Mouse (Mus musculus): ENCODE results near the gene St6galnac5. TPM values are rescaled to one million over a fixed set of nuclear protein-coding genes. Genes with fewer than 3 reads are reported as not detected.

The St6galnac5 gene
- polyA plus RNA-seq, 1 experiment, result not detected

DNA sequence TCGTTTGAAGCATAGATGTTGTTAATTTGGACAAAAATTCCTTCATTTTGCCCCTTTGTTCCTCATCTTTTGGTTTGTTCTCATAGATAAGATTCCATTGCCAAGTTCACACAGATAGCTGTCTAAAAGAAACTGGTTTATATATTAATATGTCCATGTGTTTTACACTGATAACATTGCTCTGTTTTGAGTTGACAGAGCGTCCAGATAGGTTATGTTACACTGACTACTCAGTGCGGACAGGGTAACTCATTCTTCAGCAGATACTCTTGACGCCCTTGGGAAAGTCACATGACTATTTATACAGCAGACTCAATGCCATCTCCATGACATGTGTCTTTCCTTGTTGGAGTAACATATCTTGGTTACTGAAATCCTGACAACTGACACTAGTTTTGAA is 25.3 kb downstream of the St6galnac5 start:
- H3K4me1 ChIP-seq (ENCODE audit: control insufficient read depth, insufficient read depth, low read length), result no peaks in the 10 kb centered on the region; the same call in none of the 2 replicates
- H3K4me3 ChIP-seq (ENCODE audit: insufficient read depth, low read depth, low read length), result no peak overlapping the region
- no peak overlapping the region for H3K27ac ChIP-seq (ENCODE audit: insufficient read depth, low read depth, low read length)
- no peak for TF ChIP-seq POLR2A (IDR thresholded peaks at IDR 0.05; ENCODE audit: insufficient read depth, low read depth, low read length)
- no peak for TF ChIP-seq CTCF (IDR thresholded peaks at IDR 0.05; ENCODE audit: insufficient read depth, low read depth, low read length)
- 96% methylated on average over 4 of the region's 4 CpGs for WGBS

DNA sequence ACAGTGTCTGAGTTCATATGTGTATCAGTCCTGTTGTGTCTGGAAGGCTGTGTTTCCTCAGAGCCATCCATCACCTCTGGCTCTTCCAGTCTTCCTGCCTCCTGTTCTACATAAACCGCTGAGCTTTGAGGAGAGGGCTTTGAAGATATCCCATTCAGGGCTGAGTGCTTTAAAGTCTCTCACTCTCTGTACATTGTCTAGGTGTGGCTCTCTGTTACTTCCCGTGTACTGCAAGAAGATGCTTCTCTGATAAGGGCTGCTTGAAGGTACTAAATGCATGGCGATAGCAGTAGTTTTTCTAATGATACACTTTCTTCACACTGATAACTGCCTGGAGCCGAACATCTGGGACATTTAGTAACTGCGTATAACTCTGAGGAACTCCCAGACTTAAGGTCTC is 26.0 kb downstream of the St6galnac5 start:
- WGBS, result 85% methylated on average over 5 of the region's 5 CpGs
- no peak overlapping the region for H3K27ac ChIP-seq (ENCODE audit: insufficient read depth, low read depth, low read length)
- no peak overlapping the region for H3K4me3 ChIP-seq (ENCODE audit: insufficient read depth, low read depth, low read length)
- no peak for TF ChIP-seq POLR2A (IDR thresholded peaks at IDR 0.05; ENCODE audit: insufficient read depth, low read depth, low read length)
- no peak for TF ChIP-seq CTCF (IDR thresholded peaks at IDR 0.05; ENCODE audit: insufficient read depth, low read depth, low read length)
- no peaks in the 10 kb centered on the region; the same call in none of the 2 replicates for H3K4me1 ChIP-seq (ENCODE audit: control insufficient read depth, insufficient read depth, low read length)

DNA sequence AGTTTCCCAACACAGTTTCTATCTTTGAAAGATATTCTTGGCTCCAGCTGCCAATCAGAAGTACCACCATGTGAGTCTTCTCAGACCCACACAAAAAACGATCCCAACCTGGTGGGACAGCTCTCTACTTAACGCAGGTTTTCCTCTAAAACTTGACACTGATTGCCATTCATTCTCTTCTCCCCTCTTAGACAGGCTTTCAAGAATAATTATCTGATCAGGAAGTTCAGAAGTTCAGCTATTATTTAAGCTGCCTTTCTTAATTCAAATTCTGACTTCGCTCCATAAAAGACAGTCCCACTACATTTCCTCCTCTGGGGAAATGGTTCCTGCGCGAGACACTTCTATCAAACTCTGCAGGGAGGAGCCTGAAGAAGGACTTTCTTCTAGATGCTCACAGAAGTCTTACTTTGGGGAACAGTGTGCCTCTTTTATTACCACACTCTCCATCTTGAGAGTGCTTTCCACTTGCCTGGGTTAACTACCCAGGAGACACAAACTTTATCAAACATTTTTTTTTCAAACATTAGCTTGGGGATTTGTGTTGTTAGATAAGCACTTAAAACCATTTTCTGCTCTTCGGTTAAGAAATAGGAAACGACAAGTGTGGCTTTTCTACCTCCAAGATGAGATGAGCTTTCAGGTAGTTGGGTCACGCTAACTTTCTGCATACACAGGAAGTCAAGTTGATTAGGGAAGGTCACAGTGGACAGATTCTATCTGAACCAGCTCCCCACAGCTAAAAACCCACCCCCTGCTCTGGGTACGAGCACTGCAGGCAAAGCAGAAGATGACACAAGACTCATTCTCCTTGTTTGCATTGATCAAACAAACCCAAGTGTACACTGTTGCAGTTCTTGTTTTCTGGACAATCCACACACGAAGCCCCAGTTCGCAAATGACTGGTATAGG is 30.2 kb downstream of the St6galnac5 start:
- 87% methylated on average over 11 of the region's 11 CpGs for WGBS
- H3K4me3 ChIP-seq (ENCODE audit: insufficient read depth, low read depth, low read length), result no peak overlapping the region
- no peak overlapping the region for H3K27ac ChIP-seq (ENCODE audit: insufficient read depth, low read depth, low read length)
- no peak for TF ChIP-seq CTCF (IDR thresholded peaks at IDR 0.05; ENCODE audit: insufficient read depth, low read depth, low read length)
- no peak for TF ChIP-seq POLR2A (IDR thresholded peaks at IDR 0.05; ENCODE audit: insufficient read depth, low read depth, low read length)
- no peaks in the 10 kb centered on the region; the same call in none of the 2 replicates for H3K4me1 ChIP-seq (ENCODE audit: control insufficient read depth, insufficient read depth, low read length)

DNA sequence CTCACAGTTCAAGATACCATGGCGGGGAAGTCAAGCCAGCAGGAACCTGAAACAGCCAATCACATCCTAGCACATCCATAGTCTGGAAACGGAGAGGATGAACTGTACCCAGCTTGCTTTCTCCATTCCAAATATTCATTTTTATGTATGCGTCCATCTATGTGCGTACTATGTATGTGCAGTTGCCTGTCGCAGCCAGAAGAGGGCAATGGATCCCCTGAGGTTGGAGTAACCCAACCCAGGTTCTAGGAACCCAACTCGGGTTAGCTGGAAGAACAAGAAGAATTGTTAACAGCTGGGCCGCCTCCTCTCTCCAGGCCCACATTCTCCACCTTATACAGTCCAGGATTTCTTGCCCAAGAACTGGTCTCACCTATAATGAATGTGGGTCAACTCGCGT is 31.1 kb downstream of the St6galnac5 start:
- H3K4me1 ChIP-seq (ENCODE audit: control insufficient read depth, insufficient read depth, low read length), result no peaks in the 10 kb centered on the region; the same call in none of the 2 replicates
- WGBS, result 96% methylated on average over 9 of the region's 9 CpGs
- H3K4me3 ChIP-seq (ENCODE audit: insufficient read depth, low read depth, low read length), result no peak overlapping the region
- no peak for TF ChIP-seq POLR2A (IDR thresholded peaks at IDR 0.05; ENCODE audit: insufficient read depth, low read depth, low read length)
- TF ChIP-seq CTCF (IDR thresholded peaks at IDR 0.05; ENCODE audit: insufficient read depth, low read depth, low read length), result no peak
- no peak overlapping the region for H3K27ac ChIP-seq (ENCODE audit: insufficient read depth, low read depth, low read length)

DNA sequence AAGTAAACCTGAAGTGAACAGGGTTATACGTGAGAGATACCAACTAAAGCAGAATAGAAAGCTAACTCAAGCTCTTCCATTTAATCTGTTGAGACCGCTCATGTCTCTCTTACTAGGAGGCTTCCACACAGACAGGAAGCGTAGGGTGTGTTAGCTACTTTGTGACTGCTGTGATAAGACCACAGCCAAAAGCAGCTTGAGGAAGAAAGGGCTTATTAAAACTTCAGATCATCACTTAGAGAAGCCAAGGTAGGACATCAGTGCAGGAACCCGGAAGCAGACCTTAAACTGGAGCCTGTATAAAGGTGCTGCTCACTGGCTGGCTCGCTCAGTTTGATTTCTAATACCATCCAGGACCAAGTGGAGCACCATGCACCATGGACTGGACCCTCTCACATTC is 31.7 kb downstream of the St6galnac5 start:
- WGBS, result 96% methylated on average over 5 of the region's 5 CpGs
- Histone ChIP-seq H3K4me3 (ENCODE audit: insufficient read depth, low read depth, low read length) (no peak overlapping the region), H3K27ac (ENCODE audit: insufficient read depth, low read depth, low read length) (no peak overlapping the region), H3K4me1 (ENCODE audit: control insufficient read depth, insufficient read depth, low read length) (no peaks in the 10 kb centered on the region; the same call in none of the 2 replicates)
- no peak for TF ChIP-seq POLR2A (IDR thresholded peaks at IDR 0.05; ENCODE audit: insufficient read depth, low read depth, low read length)
- no peak for TF ChIP-seq CTCF (IDR thresholded peaks at IDR 0.05; ENCODE audit: insufficient read depth, low read depth, low read length)

DNA sequence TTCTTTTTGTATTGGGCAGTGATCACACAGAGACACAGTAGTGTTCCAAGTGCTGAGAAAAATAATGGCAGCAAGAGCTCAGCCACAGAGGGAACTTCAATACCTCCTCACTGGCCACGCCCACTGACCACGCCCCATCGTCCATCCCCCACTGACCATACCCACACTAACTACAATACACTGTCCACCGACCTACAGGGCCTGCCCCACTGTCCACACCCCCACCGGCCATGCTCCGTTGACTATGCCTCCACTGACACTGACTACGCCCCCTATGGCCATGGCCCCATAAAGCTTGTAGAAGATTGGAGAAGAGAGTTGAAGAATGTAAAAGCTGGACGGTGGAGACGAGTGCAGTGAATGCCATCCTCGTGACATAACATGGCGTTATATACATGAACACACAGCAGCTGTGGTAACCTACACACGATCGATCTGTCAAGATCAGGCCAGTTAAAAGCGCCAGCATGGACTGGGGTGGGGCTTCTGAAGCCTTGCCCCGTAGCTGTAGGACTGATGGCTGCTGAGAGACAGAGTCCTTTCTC is 32.7 kb downstream of the St6galnac5 start:
- Histone ChIP-seq H3K27ac (ENCODE audit: insufficient read depth, low read depth, low read length) (no peak overlapping the region), H3K4me3 (ENCODE audit: insufficient read depth, low read depth, low read length) (no peak overlapping the region), H3K4me1 (ENCODE audit: control insufficient read depth, insufficient read depth, low read length) (peaks cover 2% of the 10 kb centered on the region)
- 94% methylated on average over 15 of the region's 15 CpGs for WGBS
- TF ChIP-seq POLR2A (IDR thresholded peaks at IDR 0.05; ENCODE audit: insufficient read depth, low read depth, low read length) (no peak), CTCF (IDR thresholded peaks at IDR 0.05; ENCODE audit: insufficient read depth, low read depth, low read length) (no peak)

DNA sequence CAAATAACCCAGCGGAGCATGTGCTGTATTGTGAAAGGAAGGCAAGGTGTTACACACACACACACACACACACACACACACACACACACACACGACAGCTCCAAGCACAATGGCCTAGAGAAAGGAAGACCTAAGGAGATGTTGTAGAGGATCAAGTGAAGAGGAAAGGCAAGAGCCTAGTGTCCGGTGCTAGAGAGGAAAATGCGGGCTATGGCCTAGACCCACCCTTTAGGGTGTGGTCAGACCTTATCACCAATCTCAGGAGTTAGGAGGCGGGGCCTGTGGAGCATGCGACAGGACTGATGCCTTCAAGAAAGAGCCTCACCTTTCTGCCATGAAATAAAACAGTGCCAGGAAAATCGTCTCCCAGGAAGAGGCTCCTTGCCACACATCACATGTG is 33.5 kb downstream of the St6galnac5 start:
- no peak overlapping the region for H3K27ac ChIP-seq (ENCODE audit: insufficient read depth, low read depth, low read length)
- H3K4me1 ChIP-seq (ENCODE audit: control insufficient read depth, insufficient read depth, low read length), result peaks cover 2% of the 10 kb centered on the region; the same call in 1 of the 2 replicates
- H3K4me3 ChIP-seq (ENCODE audit: insufficient read depth, low read depth, low read length), result no peak overlapping the region
- TF ChIP-seq POLR2A (IDR thresholded peaks at IDR 0.05; ENCODE audit: insufficient read depth, low read depth, low read length) (no peak), CTCF (IDR thresholded peaks at IDR 0.05; ENCODE audit: insufficient read depth, low read depth, low read length) (no peak)
- 94% methylated on average over 7 of the region's 7 CpGs for WGBS

DNA sequence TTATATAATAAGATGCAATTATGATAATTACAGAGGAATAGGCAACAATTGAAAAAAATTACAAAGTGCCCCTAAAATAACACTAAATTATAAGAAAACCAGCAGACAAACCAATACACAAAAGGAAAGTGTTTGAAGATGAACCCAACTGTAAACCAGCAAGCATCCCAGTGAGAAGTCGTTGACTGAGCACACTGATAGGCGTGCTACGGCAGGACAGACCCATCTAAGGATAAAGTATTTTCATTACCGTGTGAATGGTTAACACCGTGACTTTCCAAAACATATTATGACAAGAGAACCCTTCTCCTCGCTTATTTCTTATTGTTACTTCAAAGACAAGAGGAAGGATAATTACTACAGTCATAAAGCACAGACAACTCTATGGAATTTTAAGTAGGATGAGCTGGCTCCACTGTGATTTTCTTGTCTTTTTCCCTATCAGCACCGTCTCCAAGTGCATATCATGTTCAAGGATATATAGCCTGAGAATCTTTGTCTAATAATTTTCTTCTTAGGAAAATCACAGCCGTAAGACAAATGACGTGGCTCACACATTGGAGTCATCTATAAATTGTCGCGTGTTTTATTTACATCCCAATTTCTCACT is 34.9 kb downstream of the St6galnac5 start:
- WGBS, result 34% methylated on average over 11 of the region's 11 CpGs
- no peak for TF ChIP-seq CTCF (IDR thresholded peaks at IDR 0.05; ENCODE audit: insufficient read depth, low read depth, low read length)
- H3K27ac ChIP-seq (ENCODE audit: insufficient read depth, low read depth, low read length), result no peak overlapping the region
- H3K4me1 ChIP-seq (ENCODE audit: control insufficient read depth, insufficient read depth, low read length), result peaks cover 2% of the 10 kb centered on the region; the same call in 1 of the 2 replicates
- H3K4me3 ChIP-seq (ENCODE audit: insufficient read depth, low read depth, low read length), result no peak overlapping the region

DNA sequence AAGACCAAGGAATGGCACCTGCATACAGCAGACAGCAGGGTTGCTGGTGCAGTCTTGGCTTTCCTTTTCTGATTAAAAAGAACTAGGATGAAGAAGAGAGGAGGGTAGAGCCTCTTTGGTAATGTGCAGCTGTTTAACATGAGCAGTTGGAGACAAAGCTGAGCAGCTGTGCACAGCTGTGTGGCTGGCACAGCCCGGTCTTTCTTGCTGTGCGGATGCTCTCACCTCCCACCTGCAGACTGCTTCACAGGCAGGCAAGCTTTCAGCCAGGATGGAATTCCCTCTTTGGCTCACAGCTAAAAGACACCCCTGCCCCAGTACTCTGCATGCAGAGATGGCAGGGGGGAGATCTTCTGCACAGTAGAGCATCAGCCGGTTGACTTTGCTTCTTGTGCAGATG is 37.3 kb downstream of the St6galnac5 start:
- Histone ChIP-seq H3K4me1 (ENCODE audit: control insufficient read depth, insufficient read depth, low read length) (peaks cover 2% of the 10 kb centered on the region; the same call in 1 of the 2 replicates), H3K4me3 (ENCODE audit: insufficient read depth, low read depth, low read length) (no peak overlapping the region), H3K27ac (ENCODE audit: insufficient read depth, low read depth, low read length) (no peak overlapping the region)
- 70% methylated on average over 3 of the region's 3 CpGs for WGBS
- no peak for TF ChIP-seq CTCF (IDR thresholded peaks at IDR 0.05; ENCODE audit: insufficient read depth, low read depth, low read length)
- TF ChIP-seq POLR2A (IDR thresholded peaks at IDR 0.05; ENCODE audit: insufficient read depth, low read depth, low read length), result no peak
